Mouse (Mus musculus) megakaryocyte progenitor cell, adult 5-6 weeks (primary cell): ENCODE measurements around the gene Gm21541. TPM values are rescaled to one million over a fixed set of nuclear protein-coding genes. Genes with fewer than 3 reads are reported as not detected.
"Not testable (repeated sequence)": the region's sequence is repeated elsewhere in the genome, so short reads cannot be mapped to it uniquely, and the experiment has no call there.

Experiments used
- ATAC-seq: replicated peaks from 2 replicates; pipeline ENCODE4 v1.8.0; 2016; ENCODE audit warnings: mild to moderate bottlenecking, moderate TSS enrichment, inconsistent platforms; ENCODE audit not compliant: poor library complexity
- total RNA-seq, 2 experiments: library from RNA; stranded (forward) in 1 of 2; stranded (reverse) in 1 of 2; fragments of 157-497, 149-512 nt in 1 of 2; fragments of 200-1000 nt in 1 of 2; gene quantifications; 2 replicates each; pipeline versions ENCODE4 v1.2.3 to v1.2.4; 2015 to 2017

The Gm21541 gene
- total RNA-seq (2015) = not detected in 2 replicates
- not detected in 2 replicates for total RNA-seq (2017)

GRCm38 (mm10) chr4:41903310-41903709 lies at the start of gene Gm21541:
Gene Gm21541, plus strand, starts transcription at chr4:41903610.
- ATAC-seq = not testable (repeated sequence)

GRCm38 (mm10) chr4:41941272-41941671 lies 37.9 kb downstream of the Gm21541 start, which contains the start of gene Gm20878:
Gene Gm20878, plus strand, starts transcription at chr4:41941572.
- ATAC-seq = not testable (repeated sequence)

Other genes with a start within 250 kb of the Gm21541 start
- gene Cntfr, start 206.5 kb upstream of the Gm21541 start, total RNA-seq (2015) = not detected in 2 replicates
- not detected in 2 replicates for gene Cntfr, start 206.5 kb upstream of the Gm21541 start, total RNA-seq (2017)
- 28.2 and 46.9 TPM in 2 replicates for gene Il11ra1, start 203.6 kb upstream of the Gm21541 start, total RNA-seq (2015)
- gene Il11ra1, start 203.6 kb upstream of the Gm21541 start, total RNA-seq (2017) = 132 and 149 TPM in 2 replicates
- gene Rpp25l, start 190.1 kb upstream of the Gm21541 start, total RNA-seq (2015) = 17.5 and 24.4 TPM in 2 replicates
- gene Rpp25l, start 190.1 kb upstream of the Gm21541 start, total RNA-seq (2017) = 22.5 and 23.0 TPM in 2 replicates
- 57.9 and 75.6 TPM in 2 replicates for gene Dctn3, start 180.4 kb upstream of the Gm21541 start, total RNA-seq (2015)
- 73.4 and 94.6 TPM in 2 replicates for gene Dctn3, start 180.4 kb upstream of the Gm21541 start, total RNA-seq (2017)
- not detected in 2 replicates for gene Arid3c, start 172.5 kb upstream of the Gm21541 start, total RNA-seq (2015)
- gene Arid3c, start 172.5 kb upstream of the Gm21541 start, total RNA-seq (2017) = not detected in 2 replicates
- 31.5 and 34.7 TPM in 2 replicates for gene Galt, start 148.4 kb upstream of the Gm21541 start, total RNA-seq (2015)
- 26.1 and 36.4 TPM in 2 replicates for gene Galt, start 148.4 kb upstream of the Gm21541 start, total RNA-seq (2017)
- gene Sigmar1, start 147.5 kb upstream of the Gm21541 start, total RNA-seq (2015) = 60.8 and 66.4 TPM in 2 replicates
- 68.0 and 76.3 TPM in 2 replicates for gene Sigmar1, start 147.5 kb upstream of the Gm21541 start, total RNA-seq (2017)
- gene Ccl27a, start 129.4 kb upstream of the Gm21541 start, total RNA-seq (2015) = 7.9 and 9.8 TPM in 2 replicates
- gene Ccl27a, start 129.4 kb upstream of the Gm21541 start, total RNA-seq (2017) = 8.9 and 11.6 TPM in 2 replicates
- gene Gm20878, start 38.0 kb downstream of the Gm21541 start, total RNA-seq (2015) = 1.1 and 1.5 TPM in 2 replicates
- gene Gm20878, start 38.0 kb downstream of the Gm21541 start, total RNA-seq (2017) = 1.8 and 5.5 TPM in 2 replicates
- 0.22 TPM in 1 of 2 replicates, not detected in the other for gene Fam205a4, start 62.4 kb downstream of the Gm21541 start, total RNA-seq (2015)
- not detected in 2 replicates for gene Fam205a4, start 62.4 kb downstream of the Gm21541 start, total RNA-seq (2017)
- gene Gm21093, start 131.1 kb downstream of the Gm21541 start, total RNA-seq (2015) = 0.52 TPM in 1 of 2 replicates, not detected in the other
- not detected in 2 replicates for gene Gm21093, start 131.1 kb downstream of the Gm21541 start, total RNA-seq (2017)
- not detected in 2 replicates for gene Gm3893, start 187.6 kb downstream of the Gm21541 start, total RNA-seq (2015)
- not detected in 2 replicates for gene Gm3893, start 187.6 kb downstream of the Gm21541 start, total RNA-seq (2017)
- gene Gm13304, start 211.2 kb downstream of the Gm21541 start, total RNA-seq (2015) = not detected in 2 replicates
- not detected in 2 replicates for gene Gm13304, start 211.2 kb downstream of the Gm21541 start, total RNA-seq (2017)
- not detected in 2 replicates for gene Gm13306, start 249.8 kb downstream of the Gm21541 start, total RNA-seq (2015)
- not detected in 2 replicates for gene Gm13306, start 249.8 kb downstream of the Gm21541 start, total RNA-seq (2017)